Mouse (Mus musculus) myocyte (in vitro differentiated cells): ENCODE measurements around the gene Ubac2. TPM values are rescaled to one million over a fixed set of nuclear protein-coding genes. Genes with fewer than 3 reads are reported as not detected.

Source experiments
- H3K27me3 ChIP-seq: one replicate; pipeline ENCODE4 v1.6.1; 2011; ENCODE audit not compliant: control insufficient read depth, insufficient read depth, insufficient read length
- H3K36me3 ChIP-seq: one replicate; pipeline ENCODE4 v1.6.1; 2011; ENCODE audit not compliant: control insufficient read depth, insufficient read depth
- H3K4me2 ChIP-seq: one replicate; pipeline ENCODE4 v1.6.1; 2011; ENCODE audit warnings: low read depth, control low read depth
- H3K4me3 ChIP-seq: one replicate; pipeline ENCODE4 v1.5.1; 2011; ENCODE audit warnings: mild to moderate bottlenecking, control low read depth, moderate library complexity
- H3K79me2 ChIP-seq: one replicate; pipeline ENCODE4 v1.6.1; 2011; ENCODE audit not compliant: control insufficient read depth, insufficient read depth
- H3ac ChIP-seq: one replicate; pipeline ENCODE4 v1.6.1; 2011; ENCODE audit not compliant: control insufficient read depth, insufficient read length
- CEBPB ChIP-seq: IDR thresholded peaks from 2 replicates; pipeline ENCODE4 v1.6.1; 2011; ENCODE audit warnings: mild to moderate bottlenecking, moderate library complexity; ENCODE audit not compliant: poor library complexity, insufficient read depth, severe bottlenecking
- E2F4 ChIP-seq: IDR thresholded peaks from one replicate; pipeline ENCODE4 v1.6.1; 2011; ENCODE audit warnings: mild to moderate bottlenecking, control low read depth, moderate library complexity; ENCODE audit not compliant: insufficient read depth
- MAX ChIP-seq: IDR thresholded peaks from one replicate; pipeline ENCODE4 v1.6.1; 2011; ENCODE audit warnings: low read depth, mild to moderate bottlenecking, control low read depth
- MYOD1 ChIP-seq, 3 experiments: IDR thresholded peaks; one replicate each; pipeline ENCODE4 v1.6.1; 2011; ENCODE audit warnings: control low read depth in 2 of 3, low read depth in 2 of 3, mild to moderate bottlenecking in 2 of 3, moderate library complexity in 1 of 3; ENCODE audit not compliant: insufficient read length in 2 of 3, control insufficient read depth in 1 of 3
- MYOG ChIP-seq, 3 experiments: IDR thresholded peaks; one replicate each; pipeline ENCODE4 v1.6.1; 2011; ENCODE audit warnings: control low read depth in 2 of 3, low read depth in 2 of 3, mild to moderate bottlenecking in 2 of 3; ENCODE audit not compliant: insufficient read length in 2 of 3, control insufficient read depth in 1 of 3, insufficient read depth in 1 of 3
- POLR2A ChIP-seq: IDR thresholded peaks from one replicate; pipeline ENCODE4 v1.6.1; 2011; ENCODE audit warnings: low read depth, mild to moderate bottlenecking, control low read depth, moderate library complexity; ENCODE audit not compliant: insufficient read length
- POLR2AphosphoS2 ChIP-seq: IDR thresholded peaks from one replicate; pipeline ENCODE4 v1.6.1; 2011; ENCODE audit warnings: low read depth, control low read depth; ENCODE audit not compliant: insufficient read length
- REST ChIP-seq: IDR thresholded peaks from one replicate; pipeline ENCODE4 v1.6.1; 2011; ENCODE audit warnings: mild to moderate bottlenecking, control low read depth, moderate library complexity; ENCODE audit not compliant: insufficient read depth, insufficient read length
- SRF ChIP-seq: IDR thresholded peaks from one replicate; pipeline ENCODE4 v1.6.1; 2011; ENCODE audit warnings: low read depth; ENCODE audit not compliant: control insufficient read depth, insufficient read length
- TCF12 ChIP-seq: IDR thresholded peaks from one replicate; pipeline ENCODE4 v1.6.1; 2011; ENCODE audit warnings: mild to moderate bottlenecking, control low read depth; ENCODE audit not compliant: poor library complexity, insufficient read depth, severe bottlenecking
- TCF3 ChIP-seq: IDR thresholded peaks from one replicate; pipeline ENCODE4 v1.6.1; 2011; ENCODE audit warnings: low read depth, control low read depth; ENCODE audit not compliant: insufficient read length
- USF1 ChIP-seq: IDR thresholded peaks from one replicate; pipeline ENCODE4 v1.6.1; 2011; ENCODE audit warnings: low read depth, mild to moderate bottlenecking, control low read depth, moderate library complexity
- polyA plus RNA-seq: library from polyadenylated mRNA; unstranded; fragments of >200 nt; fragmentation: generic; extraction: Trizol; gene quantifications from one replicate; pipeline ENCODE4 v1.2.1, GENCODE M21; 2012; ENCODE audit warnings: missing spikeins

Ubac2 gene
- polyA plus RNA-seq, 1 experiment, result 33.1 TPM

DNA sequence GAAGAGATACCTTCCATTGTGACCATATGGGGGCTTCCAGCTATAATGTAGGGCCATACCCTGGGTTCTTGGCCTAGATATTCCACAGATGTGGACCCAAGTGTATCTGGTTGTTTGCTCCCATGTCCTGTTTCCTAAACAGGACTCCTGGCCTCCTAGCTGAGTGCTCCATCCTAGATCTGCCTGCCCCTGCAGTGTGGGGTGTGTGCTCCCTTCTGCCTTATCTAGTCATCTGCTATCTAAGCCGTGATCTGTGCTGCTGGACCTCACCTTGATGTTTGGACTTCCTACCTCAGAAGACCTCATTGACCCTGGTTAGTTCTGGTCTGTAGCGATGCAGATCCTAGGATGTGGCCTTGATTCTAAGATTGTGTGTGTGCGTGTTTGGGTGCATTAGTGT, 111.4 kb downstream of the Ubac2 start:
- H3K4me2 ChIP-seq, result no peak overlapping the region
- H3K36me3 ChIP-seq, result no peaks in the 10 kb centered on the region
- no peak overlapping the region for H3K4me3 ChIP-seq
- TF ChIP-seq REST (no peak), CEBPB (no peak), TCF12 (no peak), E2F4 (no peak)
- no peak overlapping the region for H3ac ChIP-seq
- no peaks in the 10 kb centered on the region for H3K79me2 ChIP-seq
- no peaks in the 10 kb centered on the region for H3K27me3 ChIP-seq

DNA sequence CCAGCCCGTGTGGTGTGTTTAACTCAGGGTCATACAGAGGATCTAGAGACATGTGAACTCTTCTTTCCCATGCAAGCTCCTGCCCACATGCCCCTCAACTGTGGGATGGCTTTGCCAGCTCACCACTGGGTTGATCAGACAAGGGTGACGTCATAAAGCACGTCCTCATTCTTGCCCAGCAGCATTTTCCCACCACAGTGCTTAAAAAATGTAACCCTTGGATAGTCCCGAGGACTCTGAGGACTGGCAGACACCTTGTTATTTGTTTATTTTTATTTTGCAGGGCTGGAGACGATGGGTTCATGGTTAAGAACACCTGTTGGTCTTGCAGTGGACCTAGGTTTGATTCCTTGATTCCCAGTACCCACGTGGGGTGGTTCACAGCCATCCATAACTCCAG, 112.5 kb downstream of the Ubac2 start:
- H3K79me2 ChIP-seq, result no peaks in the 10 kb centered on the region
- peaks cover 3% of the 10 kb centered on the region for H3K36me3 ChIP-seq
- H3K4me2 ChIP-seq, result no peak overlapping the region
- no peak for TF ChIP-seq E2F4
- no peak for TF ChIP-seq POLR2A
- TF ChIP-seq MAX, result no peak
- TF ChIP-seq SRF, result no peak
- no peak for TF ChIP-seq POLR2AphosphoS2
- TF ChIP-seq MYOD1 (IDR thresholded peaks at IDR 0.05; ENCODE audit: control insufficient read depth in 1 of 3, insufficient read length in 2 of 3, low read depth in 2 of 3), result no peak
- no peak for TF ChIP-seq TCF12
- TF ChIP-seq USF1, result no peak
- no peak for TF ChIP-seq MYOG (IDR thresholded peaks at IDR 0.05; ENCODE audit: control insufficient read depth in 1 of 3, insufficient read depth in 1 of 3, insufficient read length in 2 of 3, low read depth in 2 of 3)
- TF ChIP-seq CEBPB, result no peak
- no peak for TF ChIP-seq TCF3
- TF ChIP-seq REST, result no peak
- H3K27me3 ChIP-seq, result no peaks in the 10 kb centered on the region
- H3K4me3 ChIP-seq, result no peak overlapping the region
- no peak overlapping the region for H3ac ChIP-seq

DNA sequence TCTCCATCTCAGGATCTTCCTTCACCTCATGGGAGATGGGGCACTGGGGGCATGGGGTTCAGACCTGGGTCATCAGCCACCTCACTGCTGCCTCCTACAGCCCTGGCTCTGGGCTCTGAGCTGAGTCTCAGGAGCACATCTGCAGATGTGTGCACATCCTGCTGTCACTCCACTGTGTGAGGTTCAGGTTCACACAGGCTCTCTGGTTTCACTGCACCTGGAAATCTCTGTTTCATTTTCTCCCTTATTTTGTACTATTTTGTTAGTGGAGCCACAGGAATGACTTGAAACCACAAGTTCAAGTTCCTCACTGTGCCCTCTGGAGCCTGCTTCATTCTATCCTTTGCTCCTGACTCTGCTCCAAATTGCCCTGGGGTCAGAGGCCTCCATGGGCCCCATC, 113.5 kb downstream of the Ubac2 start:
- Histone ChIP-seq H3K79me2 (no peaks in the 10 kb centered on the region), H3K4me3 (no peak overlapping the region), H3K4me2 (no peak overlapping the region), H3K36me3 (peaks cover 8% of the 10 kb centered on the region), H3ac (no peak overlapping the region), H3K27me3 (no peaks in the 10 kb centered on the region)
- TF ChIP-seq MYOD1 (IDR thresholded peaks at IDR 0.05; ENCODE audit: control insufficient read depth in 1 of 3, insufficient read length in 2 of 3, low read depth in 2 of 3) (no peak), TCF12 (no peak), MAX (no peak)

DNA sequence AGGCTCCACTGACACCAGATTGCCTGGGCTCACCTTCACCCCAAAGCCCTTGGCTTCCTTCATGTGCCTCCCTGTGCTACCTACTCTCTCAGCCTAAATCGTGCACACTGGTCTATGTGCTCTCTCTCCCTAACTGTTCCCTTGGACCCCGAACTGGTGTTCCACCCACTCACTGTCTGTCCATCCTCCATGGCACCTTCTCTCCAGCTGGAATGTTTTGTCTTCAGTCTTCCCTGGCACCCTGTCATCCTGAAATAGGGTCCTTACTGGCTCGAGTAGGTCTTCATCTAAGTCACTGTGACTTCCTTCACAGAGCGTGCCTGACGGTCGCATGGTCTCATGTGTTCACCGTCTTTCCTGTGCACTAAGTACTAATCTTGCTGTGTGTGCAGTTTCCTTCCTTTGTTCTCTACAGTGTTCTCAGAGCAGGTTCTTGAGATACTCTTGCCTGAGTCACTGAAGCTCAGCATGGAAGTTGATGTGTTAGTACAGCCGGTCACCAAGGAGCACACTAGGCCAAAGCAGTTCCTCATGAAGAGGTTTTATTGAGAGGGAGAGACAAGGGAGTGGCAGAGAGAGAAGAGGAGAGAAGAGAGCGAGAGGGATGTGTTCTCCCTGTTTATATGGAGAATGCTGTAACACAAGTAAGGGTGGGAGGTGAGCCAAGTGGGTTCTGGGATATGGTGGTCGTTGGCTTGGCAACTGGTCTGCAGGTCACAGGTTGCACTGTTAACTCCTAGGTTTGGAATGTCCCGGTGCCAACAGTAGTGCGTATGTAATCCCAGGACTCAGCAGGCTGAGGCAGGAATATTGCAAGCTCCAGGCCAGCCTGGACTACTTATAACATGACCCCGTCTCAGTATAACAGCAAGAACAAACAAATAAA, 114.2 kb downstream of the Ubac2 start:
- Histone ChIP-seq H3K4me2 (no peak overlapping the region), H3ac (no peak overlapping the region), H3K36me3 (peaks cover 8% of the 10 kb centered on the region), H3K4me3 (no peak overlapping the region), H3K27me3 (no peaks in the 10 kb centered on the region), H3K79me2 (no peaks in the 10 kb centered on the region)
- TF ChIP-seq POLR2A, result no peak
- no peak for TF ChIP-seq USF1
- no peak for TF ChIP-seq MAX

DNA sequence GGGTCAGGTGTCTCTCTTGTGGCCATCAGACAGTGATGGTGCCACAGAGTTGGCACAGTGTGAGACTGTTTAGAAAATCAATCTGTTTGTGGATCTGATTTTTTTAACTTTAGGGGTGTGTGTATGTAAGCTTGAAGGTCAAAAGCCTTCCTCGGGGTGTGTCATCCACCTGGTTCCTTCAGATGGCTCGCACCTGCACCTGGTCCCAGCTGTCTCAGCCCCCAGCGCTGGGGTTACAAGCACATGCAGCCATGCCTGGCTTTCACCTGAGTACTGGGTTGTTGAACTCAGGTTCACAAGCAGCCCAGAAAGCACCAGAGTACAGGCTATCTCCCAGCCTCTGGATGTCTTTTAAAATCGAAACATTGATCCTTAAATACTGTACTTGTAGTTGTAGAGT, 115.2 kb downstream of the Ubac2 start:
- Histone ChIP-seq H3K36me3 (peaks cover 8% of the 10 kb centered on the region), H3ac (no peak overlapping the region), H3K27me3 (no peaks in the 10 kb centered on the region), H3K4me2 (no peak overlapping the region), H3K79me2 (no peaks in the 10 kb centered on the region), H3K4me3 (no peak overlapping the region)
- TF ChIP-seq POLR2AphosphoS2, result no peak
- no peak for TF ChIP-seq MYOG (IDR thresholded peaks at IDR 0.05; ENCODE audit: control insufficient read depth in 1 of 3, insufficient read depth in 1 of 3, insufficient read length in 2 of 3, low read depth in 2 of 3)
- TF ChIP-seq REST, result no peak
- TF ChIP-seq E2F4, result no peak
- TF ChIP-seq TCF3, result no peak
- TF ChIP-seq MYOD1 (IDR thresholded peaks at IDR 0.05; ENCODE audit: control insufficient read depth in 1 of 3, insufficient read length in 2 of 3, low read depth in 2 of 3), result no peak
- TF ChIP-seq SRF, result no peak
- TF ChIP-seq POLR2A, result no peak
- no peak for TF ChIP-seq TCF12
- no peak for TF ChIP-seq CEBPB
- TF ChIP-seq USF1, result no peak
- TF ChIP-seq MAX, result no peak
